Mouse (Mus musculus) embryonic fibroblast, embryonic 13.5 days (primary cell): Measurements from ENCODE around the gene Gm10491. TPM values are rescaled to one million over a fixed set of nuclear protein-coding genes. Genes with fewer than 3 reads are reported as not detected.

Source experiments
- H3K27ac ChIP-seq: 2 replicates; pipeline ENCODE4 v1.5.1; 2012; ENCODE audit warnings: low read length, control low read depth, inconsistent platforms; ENCODE audit not compliant: insufficient read depth
- H3K4me1 ChIP-seq: 2 replicates; pipeline ENCODE4 v1.6.1; 2011; ENCODE audit warnings: low read length; ENCODE audit not compliant: control insufficient read depth, insufficient read depth
- H3K4me3 ChIP-seq: 2 replicates; pipeline ENCODE4 v1.5.1; 2011; ENCODE audit warnings: mild to moderate bottlenecking, control low read depth, low read length; ENCODE audit not compliant: insufficient read depth
- POLR2A ChIP-seq: IDR thresholded peaks from 2 replicates; pipeline ENCODE4 v1.6.1; 2011; ENCODE audit warnings: low read depth, mild to moderate bottlenecking, control low read depth, low read length, moderate library complexity
- polyA plus RNA-seq: library from polyadenylated mRNA; stranded (reverse); fragments of >200 nt; gene quantifications from 2 replicates; pipeline ENCODE4 v1.2.4, GENCODE M21; 2011; ENCODE audit warnings: low read depth; ENCODE audit not compliant: missing spikeins, insufficient read length

Gene Gm10491
- polyA plus RNA-seq, 1 experiment = not detected

- Histone ChIP-seq H3K4me3 (no peak overlapping the region), H3K27ac (no peak overlapping the region), H3K4me1 (no peaks in the 10 kb centered on the region)
- TF ChIP-seq POLR2A = no peak
Measured at GRCm38 (mm10) chrX:7859191-7859753, 48.4 kb downstream of the Gm10491 start.

Other genes starting within 250 kb of the Gm10491 start
- gene Plp2, start 236.4 kb downstream of the Gm10491 start, polyA plus RNA-seq = 305 and 316 TPM in 2 replicates
- not detected in 2 replicates for gene Magix, start 226.6 kb downstream of the Gm10491 start, polyA plus RNA-seq
- gene Gpkow, start 210.7 kb downstream of the Gm10491 start, polyA plus RNA-seq = 26.0 and 29.8 TPM in 2 replicates
- gene Wdr45, start 193.5 kb downstream of the Gm10491 start, polyA plus RNA-seq = 29.0 and 32.3 TPM in 2 replicates
- gene Gm45208, start 185.6 kb downstream of the Gm10491 start, polyA plus RNA-seq = not detected in 2 replicates
- gene Praf2, start 179.4 kb downstream of the Gm10491 start, polyA plus RNA-seq = 112 and 126 TPM in 2 replicates
- gene Ccdc120, start 156.9 kb downstream of the Gm10491 start, polyA plus RNA-seq = 2.5 and 3.5 TPM in 2 replicates
- 49.1 and 53.4 TPM in 2 replicates for gene Tfe3, start 145.3 kb downstream of the Gm10491 start, polyA plus RNA-seq
- gene Gripap1, start 118.1 kb downstream of the Gm10491 start, polyA plus RNA-seq = 37.7 and 42.1 TPM in 2 replicates
- gene Kcnd1, start 85.5 kb downstream of the Gm10491 start, polyA plus RNA-seq = 5.7 and 7.5 TPM in 2 replicates
- gene Otud5, start 66.5 kb downstream of the Gm10491 start, polyA plus RNA-seq = 57.5 and 65.0 TPM in 2 replicates
- gene Pim2, start 29.6 kb downstream of the Gm10491 start, polyA plus RNA-seq = 4.0 and 4.3 TPM in 2 replicates
- 113 and 123 TPM in 2 replicates for gene Slc35a2, start 23.8 kb downstream of the Gm10491 start, polyA plus RNA-seq
- gene Pqbp1, start 8.6 kb downstream of the Gm10491 start, polyA plus RNA-seq = 90.2 and 103 TPM in 2 replicates
- 29.5 and 39.9 TPM in 2 replicates for gene Timm17b, start 8.5 kb downstream of the Gm10491 start, polyA plus RNA-seq
- not detected in 2 replicates for gene Gm10490, start 1.7 kb upstream of the Gm10491 start, polyA plus RNA-seq
- not detected in 2 replicates for gene Pcsk1n, start 12.0 kb upstream of the Gm10491 start, polyA plus RNA-seq
- gene Eras, start 20.8 kb upstream of the Gm10491 start, polyA plus RNA-seq = not detected in 2 replicates
- gene Hdac6, start 40.1 kb upstream of the Gm10491 start, polyA plus RNA-seq = 21.2 and 27.6 TPM in 2 replicates
- not detected in 2 replicates for gene Gata1, start 70.2 kb upstream of the Gm10491 start, polyA plus RNA-seq
- gene Glod5, start 110.7 kb upstream of the Gm10491 start, polyA plus RNA-seq = not detected in 2 replicates
- 24.8 and 31.0 TPM in 2 replicates for gene Suv39h1, start 166.9 kb upstream of the Gm10491 start, polyA plus RNA-seq
- gene Was, start 182.7 kb upstream of the Gm10491 start, polyA plus RNA-seq = 0.25 TPM in 1 of 2 replicates, not detected in the other
- 26.7 and 29.9 TPM in 2 replicates for gene Wdr13, start 225.1 kb upstream of the Gm10491 start, polyA plus RNA-seq
- 486 and 515 TPM in 2 replicates for gene Rbm3, start 238.0 kb upstream of the Gm10491 start, polyA plus RNA-seq